Mouse (Mus musculus) left cerebral cortex, postnatal 14 days (tissue): ENCODE measurements around the gene Fstl1. TPM values are rescaled to one million over a fixed set of nuclear protein-coding genes. Genes with fewer than 3 reads are reported as not detected.

ENCODE experiments used
- DNase-seq, 2 experiments: peaks; one replicate each; pipeline ENCODE4 v3.0.0; 2021 to 2022; ENCODE audit warnings: low spot score in 2 of 2, mixed read lengths in 1 of 2
- intact Hi-C: fragments of 180-260 bp; cut with DNase I; formaldehyde crosslinking; loops from one replicate; pipeline ENCODE4 v1.15.1; 2025
- total RNA-seq, 2 experiments: library from RNA; stranded (reverse); gene quantifications; 2 replicates each; pipeline ENCODE4 v1.2.3; 2021

Fstl1 gene
- total RNA-seq, 2 experiments from 2014 or later: 44.8 to 49.1 TPM

DNA sequence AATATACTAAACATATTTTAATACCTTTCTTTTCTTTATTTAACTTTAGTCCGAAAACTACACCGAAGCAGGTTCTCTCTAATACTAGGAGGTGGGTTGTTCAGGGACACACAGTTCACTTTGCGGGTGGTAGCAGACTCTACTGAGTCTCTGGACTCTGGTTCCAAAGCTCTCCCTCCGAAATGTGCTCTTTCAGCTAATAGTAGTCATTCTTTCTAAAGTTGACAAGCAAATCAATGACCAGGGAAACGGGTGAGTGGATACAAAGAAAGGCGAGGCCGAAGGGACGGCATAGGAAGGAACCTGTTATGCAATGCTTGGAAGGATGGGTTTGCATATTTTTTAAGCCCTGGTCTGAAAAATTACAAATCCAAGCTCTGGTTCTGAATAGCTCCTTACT lies 80.8 kb downstream of the Fstl1 start:
- no peak for DNase-seq
- intact Hi-C loops: no loop called here

DNA sequence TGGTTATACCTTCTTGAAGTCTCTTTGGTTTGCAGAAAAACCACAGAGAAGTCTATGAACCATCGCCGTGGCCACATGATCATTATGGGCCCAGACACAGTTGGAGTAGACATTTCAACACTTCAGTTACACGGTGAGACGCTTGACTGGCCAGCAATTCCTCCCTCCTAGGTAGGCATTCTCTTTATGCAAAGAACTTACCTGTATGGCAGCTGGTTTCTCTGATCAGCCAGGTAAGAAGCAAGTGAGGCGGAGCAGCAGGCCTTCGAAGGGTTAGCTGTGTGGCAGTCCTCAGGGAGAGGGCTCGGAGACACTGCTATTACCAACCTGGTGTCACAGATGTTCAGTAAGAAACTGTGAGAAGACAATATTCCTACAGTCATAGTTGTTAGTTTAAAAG lies 83.5 kb downstream of the Fstl1 start:
- intact Hi-C loops: no loop called here

DNA sequence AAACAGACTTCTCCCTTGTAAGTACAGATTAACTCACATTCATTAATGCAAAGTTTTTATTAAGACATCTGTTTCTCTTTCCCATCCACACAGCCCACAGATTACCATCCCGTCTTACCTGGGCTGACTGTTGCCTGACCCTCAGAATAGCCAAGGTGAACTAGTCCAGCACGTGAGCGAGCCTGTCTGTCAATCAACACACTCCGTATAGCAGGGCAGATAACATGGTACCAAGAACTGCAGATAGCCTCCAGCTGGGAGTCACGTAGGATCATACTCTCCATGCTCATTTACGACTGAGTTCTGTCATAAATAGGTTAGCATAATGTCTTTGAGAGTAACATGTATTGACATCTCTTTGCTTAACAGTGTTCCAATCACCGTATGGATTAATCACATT lies 84.4 kb downstream of the Fstl1 start, which contains the start of gene Gm36028:
Gene Gm36028 (minus strand): TSS at position 118 of the 400 bp plus-strand sequence.
- intact Hi-C loops: no loop called here
- no peak for DNase-seq

More for the DNA sequence above, 83.5 kb downstream of the Fstl1 start:
- DNase-seq: no peak

DNA sequence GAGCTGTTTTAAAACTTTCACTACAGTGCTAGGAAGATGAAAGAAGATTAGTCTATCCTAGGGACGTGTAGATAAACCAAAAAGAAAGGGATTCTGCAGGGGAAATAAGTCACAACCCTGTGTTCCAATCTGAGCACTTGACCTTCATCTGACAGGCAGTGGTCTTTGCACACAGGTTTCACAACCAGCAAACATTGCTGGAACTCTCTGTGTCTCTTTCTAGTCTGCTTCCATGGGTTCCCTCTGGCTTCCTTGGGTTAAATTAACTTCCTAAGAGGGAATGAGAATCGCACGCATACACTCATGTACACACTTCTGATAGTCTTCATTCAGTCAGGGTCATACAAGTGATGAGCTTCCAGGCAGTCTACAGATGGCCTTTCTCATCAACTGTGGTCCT lies 87.2 kb downstream of the Fstl1 start:
- no peak for DNase-seq
- intact Hi-C loops: no loop called here

- intact Hi-C loops: loop anchor here (5.0 kb wide), 2 partner anchors 184 to 226 kb away; no protein-coding TSS in a partner anchor
Observed at GRCm38 (mm10) chr16:37865841-37866240, 89.2 kb downstream of the Fstl1 start.

GRCm38 (mm10) chr16:37867791-37868505 lies 91.3 kb downstream of the Fstl1 start, which contains the start of gene Lrrc58:
TSS of gene Lrrc58 (plus strand) at chr16:37868389.
- DNase-seq: peak; percentile 82 to 87
- intact Hi-C loops: loop anchor here (5.0 kb wide), 2 partner anchors 186 to 224 kb away; no protein-coding TSS in a partner anchor

More at GRCm38 (mm10) chr16:37865841-37866240, 89.2 kb downstream of the Fstl1 start:
- DNase-seq: no peak

GRCm38 (mm10) chr16:37868506-37869469 lies 92.1 kb downstream of the Fstl1 start:
- peak; percentile 31 to 69 for DNase-seq
- intact Hi-C loops: loop anchor here (5.0 kb wide), 2 partner anchors 186 to 224 kb away; no protein-coding TSS in a partner anchor

DNA sequence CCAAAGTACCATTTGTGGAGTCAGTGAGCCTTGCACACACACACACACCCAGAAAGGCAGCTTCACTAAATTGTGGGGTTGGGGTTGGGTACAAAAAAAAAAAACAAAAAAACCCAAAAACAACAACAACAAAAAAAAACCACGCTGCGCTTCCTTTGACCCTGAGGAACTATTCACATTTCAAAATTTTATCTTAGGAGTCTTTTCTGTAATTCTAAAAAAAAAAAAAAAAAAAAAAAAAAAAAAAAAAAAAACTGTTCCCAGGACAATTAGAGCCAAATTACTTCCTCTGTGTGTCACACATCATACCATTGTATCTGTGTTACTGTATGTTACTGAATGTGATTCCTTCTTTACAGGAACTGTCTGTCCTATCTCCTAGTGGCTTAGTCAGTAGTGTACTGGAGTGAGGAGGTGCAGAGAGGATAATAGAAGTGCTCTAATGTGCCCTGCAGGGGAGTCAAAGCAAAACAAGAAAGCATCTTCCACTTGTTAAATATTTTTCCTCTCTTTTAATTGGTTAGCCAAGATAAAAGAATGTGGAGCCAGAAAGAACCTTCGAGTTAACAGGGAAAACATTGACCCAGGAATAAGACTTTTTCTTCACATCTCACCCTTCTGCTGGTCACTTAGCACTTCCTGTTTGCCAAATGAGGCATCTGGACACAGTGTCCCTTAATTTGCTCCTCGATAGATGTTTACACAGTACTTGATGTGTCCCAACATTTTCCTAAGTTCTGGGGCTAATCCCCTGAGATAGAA lies 93.0 kb downstream of the Fstl1 start:
- intact Hi-C loops: loop anchor here (5.0 kb wide), 3 partner anchors 78 to 223 kb away; no protein-coding TSS in a partner anchor
- peak in 1 of 2 experiments; percentile 45 for DNase-seq

DNA sequence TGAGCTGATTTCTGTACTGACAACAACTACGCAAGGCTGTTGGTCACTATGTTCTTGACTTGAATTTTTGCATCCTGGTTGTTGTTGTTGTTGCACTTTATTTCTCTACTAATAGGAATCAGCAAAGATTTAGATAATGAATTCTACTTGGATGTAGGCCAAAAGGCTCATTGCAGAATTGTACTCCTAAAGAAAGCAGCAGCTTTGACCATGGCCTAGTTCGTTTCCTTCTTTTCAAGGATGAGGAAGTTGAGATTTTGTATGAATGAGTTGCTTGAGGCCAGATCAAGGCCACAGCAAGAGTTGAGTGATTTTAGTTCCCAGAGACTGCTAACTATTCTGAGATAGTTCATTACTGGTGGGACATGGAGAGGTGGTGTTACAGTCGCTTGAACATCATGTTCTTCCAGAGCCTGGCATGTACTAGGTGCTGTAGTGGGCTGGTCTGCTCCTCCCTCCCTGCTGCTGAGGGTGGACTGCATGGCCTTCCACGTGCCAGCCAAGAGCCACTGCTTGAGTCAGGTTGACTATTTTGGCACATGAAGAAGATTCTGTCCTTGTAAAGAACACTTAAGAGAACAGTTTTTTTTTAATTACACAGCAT lies 94.5 kb downstream of the Fstl1 start:
- intact Hi-C loops: loop anchor here (5.0 kb wide), 1 partner anchor 76 kb away; no protein-coding TSS in a partner anchor
- peak; percentile 47 to 81 for DNase-seq

DNA sequence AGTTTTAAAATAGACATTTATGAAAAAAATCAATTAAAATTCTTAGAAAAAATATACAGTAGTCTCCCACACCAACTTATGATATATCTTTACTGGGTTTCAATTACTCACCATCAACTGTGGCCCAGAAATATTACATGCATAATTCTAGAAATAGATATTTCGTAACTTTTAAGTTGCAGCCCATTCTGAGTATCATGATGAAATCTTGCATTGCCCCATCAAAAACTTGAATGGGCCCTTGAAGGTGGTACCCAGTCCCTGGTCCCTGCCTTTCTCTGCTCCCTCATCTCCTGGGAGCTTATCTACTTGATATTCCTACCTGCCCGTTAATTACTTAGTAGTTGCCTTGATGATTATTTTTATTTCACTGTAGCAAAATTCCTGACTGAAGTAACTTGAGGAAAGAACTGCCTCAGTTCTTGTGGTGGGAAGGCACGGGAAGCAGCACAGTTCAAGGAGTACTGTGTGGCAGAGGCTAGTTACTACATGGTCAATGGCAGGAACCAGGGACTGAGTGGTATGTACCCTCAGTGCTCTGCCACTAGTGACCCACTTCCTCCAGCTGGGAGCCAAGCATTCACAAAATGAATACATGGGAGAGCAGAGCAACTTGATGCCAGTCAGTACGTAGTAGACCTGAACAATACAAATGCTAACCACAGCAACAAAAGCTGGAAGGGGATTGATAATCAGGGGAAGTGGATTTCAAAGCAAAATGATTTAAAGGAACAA lies 98.0 kb downstream of the Fstl1 start:
- DNase-seq: no peak
- intact Hi-C loops: loop anchor here (5.0 kb wide), 1 partner anchor 73 kb away; no protein-coding TSS in a partner anchor

DNA sequence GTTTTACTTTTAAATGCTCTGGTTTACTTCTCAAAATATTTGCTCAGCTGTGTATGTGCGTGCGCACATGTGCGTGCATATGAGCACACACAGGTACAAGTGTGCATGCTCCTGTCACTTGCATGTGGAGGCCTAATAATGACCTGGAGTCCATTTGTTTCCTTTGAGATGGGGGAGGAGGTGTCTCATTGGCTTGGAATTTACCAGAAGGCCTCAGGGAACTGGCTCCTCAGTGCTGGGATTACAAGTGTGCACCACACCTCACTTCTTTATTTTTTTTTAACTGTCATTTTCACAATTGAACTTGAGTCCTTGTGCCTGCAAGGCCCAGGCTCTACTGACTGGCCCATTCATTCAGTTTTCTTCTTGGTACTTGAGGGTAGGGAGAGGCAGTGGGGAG lies 100.7 kb downstream of the Fstl1 start:
- intact Hi-C loops: no loop called here
- DNase-seq: no peak

- DNase-seq: no peak
- intact Hi-C loops: no loop called here
Observed at GRCm38 (mm10) chr16:37878951-37879505, 102.4 kb downstream of the Fstl1 start.

- intact Hi-C loops: no loop called here
- no peak for DNase-seq
Observed at GRCm38 (mm10) chr16:37879750-37880419, 103.2 kb downstream of the Fstl1 start.

- intact Hi-C loops: no loop called here
- peak in 1 of 2 experiments; percentile 12 for DNase-seq
Observed at GRCm38 (mm10) chr16:37881168-37881567, 104.5 kb downstream of the Fstl1 start.
